Mouse (Mus musculus) stomach, postnatal 0 days (tissue): ENCODE results near the gene Hist1h4b.

Experiments used
- CTCF ChIP-seq: IDR thresholded peaks from 2 replicates; pipeline ENCODE4 v1.5.1; 2016; ENCODE audit warnings: antibody characterized with exemption, low read depth, mild to moderate bottlenecking, moderate library complexity
- EP300 ChIP-seq: optimal IDR thresholded peaks from 2 replicates; pipeline ENCODE3; 2016; ENCODE audit warnings: antibody characterized with exemption

- TF ChIP-seq EP300 (peak; percentile 47), CTCF (no peak)
These were observed 4.4 kb downstream of the Hist1h4b start, which contains the start of gene Hist1h4a for GRCm38 (mm10) chr13:23760972-23761864.
